Mouse (Mus musculus) midbrain, postnatal 0 days (tissue): ENCODE measurements at regions not wholly inside any gene's neighbourhood (a gene's known extent, or its start where the extent isn't known, plus 50 kb on each side); places are given as distances from the start of the nearest gene placed in this dataset.

Experiments
- ATAC-seq: fragments of 200-750 bp; cut with Nextera tagmentation; 2 replicates; pipeline ENCODE4 v1.8.0; 2017; ENCODE audit warnings: moderate number of reproducible peaks, mild to moderate bottlenecking, moderate TSS enrichment, moderate library complexity; ENCODE audit not compliant: low FRiP score
- DNase-seq: peaks from one replicate; pipeline ENCODE4 v3.0.0-alpha.2; 2015; ENCODE audit warnings: low spot score
- H3K27ac ChIP-seq: fragments of 300-500 bp; sonication (generic); 2 replicates; pipeline ENCODE4 v1.5.1; 2014; ENCODE audit warnings: low read depth, mild to moderate bottlenecking, low read length, mixed read lengths
- H3K27me3 ChIP-seq: fragments of 300-500 bp; sonication (generic); 2 replicates; pipeline ENCODE4 v1.6.1; 2014; ENCODE audit warnings: low read length, control low read depth, mixed read lengths; ENCODE audit not compliant: insufficient read depth
- H3K36me3 ChIP-seq: fragments of 300-500 bp; sonication (generic); 2 replicates; pipeline ENCODE4 v1.6.1; 2014; ENCODE audit warnings: low read length, control low read depth, mixed read lengths; ENCODE audit not compliant: insufficient read depth
- H3K4me1 ChIP-seq: fragments of 300-500 bp; sonication (generic); 2 replicates; pipeline ENCODE4 v1.6.1; 2014; ENCODE audit warnings: mild to moderate bottlenecking, control low read depth, antibody characterized with exemption, low read length, mixed read lengths; ENCODE audit not compliant: insufficient read depth
- H3K4me2 ChIP-seq: fragments of 300-500 bp; sonication (generic); 2 replicates; pipeline ENCODE4 v1.6.1; 2014; ENCODE audit warnings: low read depth, mild to moderate bottlenecking, low read length, mixed read lengths; ENCODE audit not compliant: poor library complexity, severe bottlenecking
- H3K4me3 ChIP-seq: fragments of 300-500 bp; sonication (generic); 2 replicates; pipeline ENCODE4 v1.5.1; 2014; ENCODE audit warnings: low read depth, mild to moderate bottlenecking, low read length, moderate library complexity
- H3K9ac ChIP-seq: fragments of 300-500 bp; sonication (generic); replicated peaks from 2 replicates; pipeline ENCODE4 v1.6.1; 2014; ENCODE audit warnings: mild to moderate bottlenecking, low read length, moderate library complexity, mixed read lengths; ENCODE audit not compliant: poor library complexity, severe bottlenecking
- H3K9me3 ChIP-seq: fragments of 300-500 bp; sonication (generic); 2 replicates; pipeline ENCODE4 v1.6.1; 2016; ENCODE audit warnings: low read length, control low read depth
- CTCF ChIP-seq: IDR thresholded peaks from 2 replicates; pipeline ENCODE4 v1.5.1; 2016; ENCODE audit warnings: antibody characterized with exemption, mild to moderate bottlenecking
- WGBS: fragments of 180-500 bp; shearing (Covaris S2); extraction: QIAGEN DNeasy Blood & Tissue Kit; methylation state at CpG from one replicate; pipeline ENCODE4 v1.1.7; 2014; 5-methylcytosine and 5-hydroxymethylcytosine counted together

- no peaks in the 10 kb centered on the region for H3K36me3 ChIP-seq
- TF ChIP-seq CTCF: no peak
- no peak overlapping the region for H3K4me3 ChIP-seq
- ATAC-seq: no peak
- H3K27ac ChIP-seq: no peak overlapping the region
- no peak overlapping the region for H3K9ac ChIP-seq
- H3K9me3 ChIP-seq: no peaks in the 10 kb centered on the region
- H3K27me3 ChIP-seq: no peaks in the 10 kb centered on the region
- peak; percentile 48 for DNase-seq
- no peaks in the 10 kb centered on the region for H3K4me1 ChIP-seq
- WGBS: 75% methylated on average over 13 of the region's 13 CpGs
- no peak overlapping the region for H3K4me2 ChIP-seq
Measured at GRCm38 (mm10) chr4:82098986-82099969, 606.3 kb downstream of the Nfib start.

GRCm38 (mm10) chr4:82092296-82093230, 613.0 kb downstream of the Nfib start:
- no peak for TF ChIP-seq CTCF
- H3K27ac ChIP-seq: no peak overlapping the region
- H3K27me3 ChIP-seq: no peaks in the 10 kb centered on the region
- no peaks in the 10 kb centered on the region for H3K9me3 ChIP-seq
- no peak overlapping the region for H3K4me2 ChIP-seq
- H3K9ac ChIP-seq: no peak overlapping the region
- 68% methylated on average over 5 of the region's 5 CpGs for WGBS
- peak; percentile 28 for DNase-seq
- H3K4me1 ChIP-seq: no peaks in the 10 kb centered on the region
- no peak for ATAC-seq
- no peak overlapping the region for H3K4me3 ChIP-seq
- H3K36me3 ChIP-seq: no peaks in the 10 kb centered on the region

GRCm38 (mm10) chr4:82089657-82090056, 615.9 kb downstream of the Nfib start:
- ATAC-seq: no peak
- no peak for TF ChIP-seq CTCF
- H3K27ac ChIP-seq: no peak overlapping the region
- H3K27me3 ChIP-seq: no peaks in the 10 kb centered on the region
- WGBS: 95% methylated on average over 5 of the region's 5 CpGs
- H3K36me3 ChIP-seq: no peaks in the 10 kb centered on the region
- H3K4me3 ChIP-seq: no peak overlapping the region
- no peaks in the 10 kb centered on the region for H3K9me3 ChIP-seq
- no peaks in the 10 kb centered on the region for H3K4me1 ChIP-seq
- H3K9ac ChIP-seq: no peak overlapping the region
- H3K4me2 ChIP-seq: no peak overlapping the region
- DNase-seq: no peak

- no peaks in the 10 kb centered on the region for H3K4me1 ChIP-seq
- H3K9ac ChIP-seq: no peak overlapping the region
- ATAC-seq (no peak), DNase-seq (no peak)
- no peak for TF ChIP-seq CTCF
- H3K4me3 ChIP-seq: no peak overlapping the region
- H3K27me3 ChIP-seq: no peaks in the 10 kb centered on the region
- H3K9me3 ChIP-seq: no peaks in the 10 kb centered on the region
- 88% methylated on average over 2 of the region's 2 CpGs for WGBS
- H3K36me3 ChIP-seq: no peaks in the 10 kb centered on the region
- H3K4me2 ChIP-seq: no peak overlapping the region
- H3K27ac ChIP-seq: no peak overlapping the region
Measured at GRCm38 (mm10) chr4:82083519-82083918, 622.0 kb downstream of the Nfib start.

GRCm38 (mm10) chr4:82068050-82068449, 625.4 kb upstream of the Mpdz start:
- H3K9me3 ChIP-seq: no peaks in the 10 kb centered on the region
- no peak for DNase-seq

More at GRCm38 (mm10) chr4:82068050-82068449, 625.4 kb upstream of the Mpdz start:
- Histone ChIP-seq H3K27ac (no peak overlapping the region), H3K4me1 (no peaks in the 10 kb centered on the region), H3K9ac (no peak overlapping the region), H3K4me2 (no peak overlapping the region), H3K36me3 (no peaks in the 10 kb centered on the region), H3K4me3 (no peak overlapping the region), H3K27me3 (no peaks in the 10 kb centered on the region)
- no peak for TF ChIP-seq CTCF
- WGBS: 77% methylated on average over 3 of the region's 3 CpGs
- no peak for ATAC-seq
